Mouse (Mus musculus) G1E (cell line): ENCODE results near the gene Accs. TPM values are rescaled to one million over a fixed set of nuclear protein-coding genes. Genes with fewer than 3 reads are reported as not detected.

Experiments
- ATAC-seq: 2 replicates; pipeline ENCODE4 v1.8.0; 2016; ENCODE audit warnings: mild to moderate bottlenecking; ENCODE audit not compliant: insufficient number of reproducible peaks, poor library complexity, low FRiP score, severe bottlenecking; ENCODE audit errors: extremely low read depth
- DNase-seq: peaks from one replicate; pipeline ENCODE4 v3.0.0; 2012; ENCODE audit warnings: low spot score
- H3K27me3 ChIP-seq: 2 replicates; pipeline ENCODE4 v1.6.1; 2012; ENCODE audit warnings: mild to moderate bottlenecking, low read length, inconsistent platforms; ENCODE audit not compliant: insufficient read depth
- H3K36me3 ChIP-seq: replicated peaks from 2 replicates; pipeline ENCODE3; 2012; ENCODE audit warnings: mild to moderate bottlenecking, inconsistent platforms
- H3K4me1 ChIP-seq: 2 replicates; pipeline ENCODE4 v1.6.1; 2012; ENCODE audit warnings: low read depth, low read length, inconsistent platforms, mixed read lengths; ENCODE audit not compliant: insufficient read depth
- H3K4me3 ChIP-seq: 2 replicates; pipeline ENCODE4 v1.5.1; 2012; ENCODE audit warnings: low read depth, mild to moderate bottlenecking, inconsistent platforms, low read length, moderate library complexity, mixed read lengths
- H3K9me3 ChIP-seq: replicated peaks from 2 replicates; pipeline ENCODE4 v1.6.1; 2012; ENCODE audit warnings: inconsistent platforms
- CTCF ChIP-seq: IDR thresholded peaks from 2 replicates; pipeline ENCODE4 v1.5.1; 2012; ENCODE audit warnings: low read depth, low read length, inconsistent platforms, mixed read lengths
- GATA1 ChIP-seq: IDR thresholded peaks from 2 replicates; pipeline ENCODE4 v1.6.1; 2012; ENCODE audit warnings: borderline replicate concordance, low read length, inconsistent platforms, mixed read lengths
- GATA2 ChIP-seq: IDR thresholded peaks from 2 replicates; pipeline ENCODE4 v1.6.1; 2012; ENCODE audit warnings: low read depth, low read length, inconsistent platforms, borderline replicate concordance
- POLR2AphosphoS5 ChIP-seq: IDR thresholded peaks from 2 replicates; pipeline ENCODE4 v1.6.1; 2012; ENCODE audit warnings: low read depth, low read length, inconsistent platforms; ENCODE audit not compliant: insufficient replicate concordance
- TAL1 ChIP-seq: conservative IDR thresholded peaks from 2 replicates; pipeline ENCODE4 v1.6.1; 2012; ENCODE audit warnings: low read depth, low read length, inconsistent platforms, mixed read lengths
- polyA plus RNA-seq: library from polyadenylated mRNA; stranded (reverse); fragments of >175 nt; gene quantifications from 2 replicates; pipeline ENCODE4 v1.2.3, GENCODE M21; 2012
- total RNA-seq, 2 experiments: library from RNA; stranded (forward) in 1 of 2; stranded (reverse) in 1 of 2; fragments of 200-1000 nt in 1 of 2; fragments of >200 nt in 1 of 2; fragmentation: Nextera tagmentation in 1 of 2; gene quantifications; 2 replicates each; pipeline ENCODE4 v1.2.3; 2014 to 2017

Accs gene
- total and polyA plus RNA-seq, 3 experiments = 2.9 to 3.6 (median 3.0) TPM

GRCm38 (mm10) chr2:93874606-93875005 lies 24.9 kb upstream of the Accs start:
- Histone ChIP-seq H3K27me3 (peaks cover 13% of the 10 kb centered on the region), H3K4me1 (no peaks in the 10 kb centered on the region), H3K36me3 (no peaks in the 10 kb centered on the region), H3K9me3 (no peaks in the 10 kb centered on the region), H3K4me3 (no peak overlapping the region)
- no peak for TF ChIP-seq GATA1
- no peak for TF ChIP-seq TAL1
- TF ChIP-seq POLR2AphosphoS5 = no peak
- no peak for TF ChIP-seq GATA2
- TF ChIP-seq CTCF = no peak
- DNase-seq (no peak), ATAC-seq (no peak)

GRCm38 (mm10) chr2:93874227-93874514 lies 24.4 kb upstream of the Accs start:
- Histone ChIP-seq H3K36me3 (no peaks in the 10 kb centered on the region), H3K27me3 (peaks cover 18% of the 10 kb centered on the region), H3K4me1 (no peaks in the 10 kb centered on the region), H3K9me3 (no peaks in the 10 kb centered on the region), H3K4me3 (no peak overlapping the region)
- ATAC-seq (no peak), DNase-seq (no peak)
- TF ChIP-seq GATA1 (no peak), CTCF (no peak), POLR2AphosphoS5 (no peak), GATA2 (no peak), TAL1 (no peak)

- Histone ChIP-seq H3K27me3 (peaks cover 22% of the 10 kb centered on the region), H3K36me3 (no peaks in the 10 kb centered on the region), H3K4me1 (no peaks in the 10 kb centered on the region), H3K4me3 (no peak overlapping the region), H3K9me3 (no peaks in the 10 kb centered on the region)
- DNase-seq (no peak), ATAC-seq (no peak; the same call in 1 of the 2 replicates)
- no peak for TF ChIP-seq CTCF
- no peak for TF ChIP-seq GATA1
- TF ChIP-seq TAL1 = no peak
Measured at GRCm38 (mm10) chr2:93873449-93874226, 23.9 kb upstream of the Accs start.

GRCm38 (mm10) chr2:93872257-93872656 lies 22.5 kb upstream of the Accs start:
- Histone ChIP-seq H3K9me3 (no peaks in the 10 kb centered on the region), H3K27me3 (peaks cover 33% of the 10 kb centered on the region), H3K4me1 (no peaks in the 10 kb centered on the region), H3K4me3 (no peak overlapping the region), H3K36me3 (no peaks in the 10 kb centered on the region)
- TF ChIP-seq CTCF (no peak), GATA1 (no peak), TAL1 (no peak), GATA2 (no peak), POLR2AphosphoS5 (no peak)
- ATAC-seq = no peak
- no peak for DNase-seq

DNA sequence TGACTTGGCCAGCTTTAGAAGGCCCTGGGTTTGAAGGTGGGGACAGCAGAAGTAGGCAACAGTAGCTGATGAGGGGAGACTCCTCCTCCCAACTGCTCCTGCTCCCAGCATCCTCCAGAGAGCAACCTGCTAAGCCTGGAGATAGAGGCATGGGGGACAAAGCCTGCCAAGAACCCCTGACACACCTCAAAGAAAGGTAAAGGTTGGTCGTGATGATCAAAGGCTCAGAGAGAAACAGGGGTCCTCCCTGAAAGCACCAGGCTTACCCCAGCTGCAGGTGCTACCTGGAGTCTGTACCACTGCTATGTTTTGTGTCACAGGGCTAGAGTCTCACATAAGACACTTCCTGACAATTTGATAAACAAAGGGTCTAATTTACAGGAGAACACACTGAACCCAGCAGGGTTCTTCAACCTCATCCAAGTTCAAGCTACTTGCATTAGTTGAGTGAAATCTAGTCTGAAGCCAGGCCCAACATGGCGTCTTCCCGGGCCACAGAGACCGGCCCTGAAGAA lies 21.7 kb upstream of the Accs start:
- DNase-seq (no peak), ATAC-seq (no peak)
- no peaks in the 10 kb centered on the region for H3K4me1 ChIP-seq
- H3K9me3 ChIP-seq = no peaks in the 10 kb centered on the region
- peaks cover 30% of the 10 kb centered on the region for H3K27me3 ChIP-seq
- H3K36me3 ChIP-seq = no peaks in the 10 kb centered on the region
- TF ChIP-seq GATA1 (no peak), POLR2AphosphoS5 (no peak), CTCF (no peak), TAL1 (no peak), GATA2 (no peak)
- H3K4me3 ChIP-seq = no peak overlapping the region

DNA sequence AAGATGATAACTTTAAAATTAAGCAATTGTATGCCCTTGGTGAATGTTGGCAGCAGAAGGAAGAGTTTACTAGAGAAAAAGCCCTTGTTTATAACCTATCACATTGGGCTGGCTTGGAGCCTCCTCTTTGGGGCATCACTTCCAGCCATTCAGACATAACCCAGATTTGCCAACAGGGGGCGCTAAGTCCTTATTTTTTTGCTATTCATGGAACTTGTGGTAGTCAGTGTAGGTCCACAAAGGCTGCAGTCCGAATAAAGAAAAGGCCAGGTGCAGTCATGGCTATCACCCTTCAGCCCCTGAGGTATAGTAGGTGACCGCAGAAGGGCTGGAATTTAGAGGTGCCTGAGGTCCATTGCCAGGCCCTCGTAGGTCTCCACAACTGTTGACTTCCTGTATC lies 21.1 kb upstream of the Accs start:
- Histone ChIP-seq H3K9me3 (no peaks in the 10 kb centered on the region), H3K4me3 (no peak overlapping the region), H3K27me3 (peaks cover 29% of the 10 kb centered on the region), H3K36me3 (no peaks in the 10 kb centered on the region), H3K4me1 (no peaks in the 10 kb centered on the region)
- ATAC-seq = no peak
- peak; percentile 18 for DNase-seq
- TF ChIP-seq CTCF (peak; percentile 29; the same call in 1 of the 2 replicates), GATA2 (no peak), TAL1 (no peak), GATA1 (no peak), POLR2AphosphoS5 (no peak)
